Mouse (Mus musculus) hindbrain, embryonic 10.5 days (tissue): ENCODE results near the gene Traip. TPM values are rescaled to one million over a fixed set of nuclear protein-coding genes. Genes with fewer than 3 reads are reported as not detected.
"Not testable (repeated sequence)": the region's sequence is repeated elsewhere in the genome, so short reads cannot be mapped to it uniquely, and the experiment has no call there.

ENCODE experiments used
- DNase-seq: peaks from one replicate; pipeline ENCODE4 v3.0.0-alpha.2; 2017; ENCODE audit warnings: low spot score
- H3K27ac ChIP-seq: fragments of 300-500 bp; sonication (generic); 2 replicates; pipeline ENCODE4 v1.5.1; 2016; ENCODE audit warnings: mild to moderate bottlenecking, moderate library complexity
- H3K27me3 ChIP-seq: fragments of 300-500 bp; sonication (generic); 2 replicates; pipeline ENCODE4 v1.6.1; 2016; ENCODE audit warnings: mild to moderate bottlenecking; ENCODE audit not compliant: poor library complexity, insufficient read depth, severe bottlenecking
- H3K36me3 ChIP-seq: fragments of 300-500 bp; sonication (generic); 2 replicates; pipeline ENCODE4 v1.6.1; 2016; ENCODE audit warnings: mild to moderate bottlenecking, moderate library complexity
- H3K4me1 ChIP-seq: fragments of 300-500 bp; sonication (generic); replicated peaks from 2 replicates; pipeline ENCODE4 v1.6.1; 2016; ENCODE audit warnings: mild to moderate bottlenecking
- H3K4me3 ChIP-seq: fragments of 300-500 bp; sonication (generic); 2 replicates; pipeline ENCODE4 v1.5.1; 2016; ENCODE audit warnings: mild to moderate bottlenecking, moderate library complexity
- H3K9me3 ChIP-seq: fragments of 300-500 bp; sonication (generic); 2 replicates; pipeline ENCODE4 v1.6.1; 2016; ENCODE audit warnings: mild to moderate bottlenecking, moderate library complexity
- WGBS: fragments of 180-500 bp; shearing (Covaris S2); methylation state at CpG from one replicate; pipeline ENCODE4 v1.1.7; 2016; 5-methylcytosine and 5-hydroxymethylcytosine counted together
- polyA plus RNA-seq: library from polyadenylated mRNA; unstranded; fragments of >200 nt; fragmentation: Nextera tagmentation; extraction: Ambion mirVana; gene quantifications from 2 replicates; pipeline ENCODE4 v1.2.1, GENCODE M21; 2016

The Traip gene
- polyA plus RNA-seq, 1 experiment from 2014 or later, result 24.3 TPM

DNA sequence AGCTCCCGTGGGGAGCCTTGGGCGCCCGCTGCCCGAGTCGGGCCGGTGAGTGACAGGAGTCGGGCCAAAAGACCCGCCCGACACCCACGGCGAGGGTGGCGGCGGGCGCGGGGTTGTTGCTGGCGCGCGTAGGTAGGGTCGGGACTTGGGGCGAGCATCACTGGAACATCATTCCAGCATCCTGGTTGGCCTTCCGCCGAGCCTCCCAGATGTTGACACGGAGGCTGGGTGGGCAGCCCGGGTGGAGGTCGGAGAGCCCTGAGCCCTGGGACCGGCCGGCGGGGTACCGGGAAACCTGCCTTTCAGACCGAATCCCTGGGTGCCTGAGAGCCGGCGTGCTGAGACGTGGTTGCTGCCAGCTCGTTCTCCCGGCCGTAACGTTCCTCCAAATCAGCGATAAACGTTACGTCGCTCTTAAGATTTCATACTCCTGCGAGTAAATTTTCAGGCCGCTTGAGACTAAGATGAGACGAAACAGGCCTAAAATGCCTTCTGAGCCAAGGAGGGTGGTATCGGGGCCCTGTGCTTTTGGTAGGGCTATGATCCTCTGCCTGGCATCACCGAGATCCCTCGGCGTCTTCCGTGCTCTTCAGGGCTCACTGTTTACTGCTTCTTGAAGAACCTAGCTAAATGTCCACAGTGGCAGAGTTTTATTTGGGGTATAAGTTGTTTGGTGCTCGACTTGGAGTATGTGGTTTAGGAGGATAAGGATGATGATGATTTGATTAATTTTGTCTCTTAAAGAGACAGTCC lies 53.0 kb downstream of the Traip start:
- Histone ChIP-seq H3K4me3 (peak overlapping the region; percentile 95), H3K4me1 (peaks cover 29% of the 10 kb centered on the region), H3K9me3 (no peaks in the 10 kb centered on the region), H3K36me3 (peaks cover 9% of the 10 kb centered on the region; the same call in 1 of the 2 replicates), H3K27ac (peak overlapping the region; percentile 98), H3K27me3 (no peaks in the 10 kb centered on the region)
- under 1% methylated on average over 50 of the region's 50 CpGs for WGBS
- no peak for DNase-seq

DNA sequence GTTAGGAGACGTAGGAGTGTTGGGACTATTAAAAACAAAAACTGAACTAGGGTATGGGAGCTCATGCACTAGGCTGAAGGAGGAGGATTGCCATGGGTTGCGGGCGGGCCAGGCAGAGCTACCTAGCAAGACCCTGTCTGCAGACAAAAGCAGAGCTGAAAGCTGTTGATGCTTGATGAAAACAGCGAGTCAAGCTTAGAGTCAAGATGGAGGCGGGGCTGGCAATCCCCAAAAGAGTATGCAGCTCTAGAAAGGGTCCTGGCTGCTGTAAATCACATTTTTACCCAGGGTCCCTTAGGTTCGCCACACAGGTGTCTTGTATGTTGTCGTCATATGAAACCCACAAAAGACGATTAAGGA lies 53.6 kb downstream of the Traip start:
- H3K4me1 ChIP-seq, result peaks cover 29% of the 10 kb centered on the region
- WGBS, result 23% methylated on average over 8 of the region's 8 CpGs
- peak overlapping the region; percentile 98 for H3K27ac ChIP-seq
- DNase-seq, result peak; percentile 15
- H3K27me3 ChIP-seq, result no peaks in the 10 kb centered on the region
- H3K9me3 ChIP-seq, result no peaks in the 10 kb centered on the region
- peak overlapping the region; percentile 95 for H3K4me3 ChIP-seq
- H3K36me3 ChIP-seq, result peaks cover 14% of the 10 kb centered on the region; the same call in 1 of the 2 replicates

DNA sequence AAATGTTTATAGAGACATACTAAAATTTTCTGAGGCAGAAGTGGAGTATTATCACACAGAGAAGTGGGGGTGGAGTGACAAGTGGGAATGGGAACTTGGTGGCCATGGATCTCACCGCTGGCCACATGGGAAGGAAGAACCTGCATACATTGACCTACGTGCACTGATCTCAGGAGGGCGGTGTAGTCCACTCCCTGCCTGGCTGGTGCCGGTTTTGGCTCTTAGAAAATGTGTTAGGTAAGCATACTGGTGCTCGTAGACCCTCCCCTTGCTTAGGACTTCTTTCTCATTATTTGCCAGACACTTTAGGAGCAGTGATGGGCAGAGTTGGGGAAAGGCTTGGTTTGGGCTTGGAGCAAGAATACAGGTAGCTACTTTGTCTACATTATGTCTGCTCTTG lies 58.1 kb downstream of the Traip start:
- Histone ChIP-seq H3K27me3 (no peaks in the 10 kb centered on the region), H3K36me3 (peaks cover 35% of the 10 kb centered on the region), H3K27ac (no peak overlapping the region), H3K4me1 (peaks cover 21% of the 10 kb centered on the region), H3K9me3 (no peaks in the 10 kb centered on the region), H3K4me3 (no peak overlapping the region)
- no peak for DNase-seq
- WGBS, result 94% methylated on average over 5 of the region's 5 CpGs

GRCm38 (mm10) chr9:108010385-108010784 lies 60.4 kb downstream of the Traip start:
- Histone ChIP-seq H3K27ac (no peak overlapping the region), H3K27me3 (no peaks in the 10 kb centered on the region), H3K9me3 (no peaks in the 10 kb centered on the region), H3K36me3 (peaks cover 44% of the 10 kb centered on the region), H3K4me3 (no peak overlapping the region), H3K4me1 (no peaks in the 10 kb centered on the region)
- no peak for DNase-seq

- H3K4me3 ChIP-seq, DNase-seq, H3K27ac ChIP-seq, H3K27me3 ChIP-seq, H3K9me3 ChIP-seq, H3K4me1 ChIP-seq: not testable (repeated sequence)
- WGBS, result 96% methylated on average over 2 of the region's 2 CpGs
- H3K36me3 ChIP-seq, result peaks cover 53% of the 10 kb centered on the region
Measured at GRCm38 (mm10) chr9:108013577-108013976, 63.6 kb downstream of the Traip start.

- DNase-seq, result no peak
- Histone ChIP-seq H3K36me3 (peaks cover 42% of the 10 kb centered on the region), H3K27me3 (no peaks in the 10 kb centered on the region), H3K4me3 (no peak overlapping the region), H3K27ac (no peak overlapping the region), H3K4me1 (no peaks in the 10 kb centered on the region), H3K9me3 (no peaks in the 10 kb centered on the region)
- WGBS, result 91% methylated on average over 3 of the region's 3 CpGs
Measured at GRCm38 (mm10) chr9:108017127-108017526, 67.2 kb downstream of the Traip start.

DNA sequence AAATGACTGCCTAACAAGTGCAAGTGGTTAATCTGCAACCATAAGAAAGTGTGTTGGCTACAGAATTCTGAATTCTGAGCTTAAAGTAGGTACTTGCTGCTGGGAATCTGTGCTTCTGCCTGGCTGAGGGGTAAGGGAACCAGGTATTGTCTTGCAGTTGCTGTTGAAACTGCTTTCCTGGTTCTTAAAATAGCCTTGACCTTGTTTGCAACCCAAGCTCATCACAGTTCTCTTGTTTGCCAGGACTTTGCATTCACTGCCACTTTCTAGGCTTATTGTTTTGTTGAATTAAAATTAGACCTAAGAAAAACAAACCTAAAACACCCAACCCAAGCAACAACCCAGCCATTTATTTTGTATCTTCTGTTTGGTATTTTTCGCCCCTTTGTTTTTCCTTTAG lies 70.8 kb downstream of the Traip start:
- no peaks in the 10 kb centered on the region for H3K4me1 ChIP-seq
- no peaks in the 10 kb centered on the region for H3K9me3 ChIP-seq
- peaks cover 35% of the 10 kb centered on the region for H3K36me3 ChIP-seq
- no peaks in the 10 kb centered on the region for H3K27me3 ChIP-seq
- no peak overlapping the region for H3K4me3 ChIP-seq
- DNase-seq, result no peak
- no peak overlapping the region for H3K27ac ChIP-seq
- 95% methylated on average over 1 of the region's 1 CpGs for WGBS

Other genes starting within 250 kb of the Traip start
- 14.5 and 16.4 TPM in 2 replicates for gene Sema3f, start 239.7 kb upstream of the Traip start, polyA plus RNA-seq
- gene Rbm5, start 179.1 kb upstream of the Traip start, polyA plus RNA-seq, result 196 and 204 TPM in 2 replicates
- 87.6 and 98.2 TPM in 2 replicates for gene Rbm6, start 76.9 kb upstream of the Traip start, polyA plus RNA-seq
- gene Mon1a, start 62.0 kb upstream of the Traip start, polyA plus RNA-seq, result 13.4 and 16.6 TPM in 2 replicates
- gene Mst1r, start 43.3 kb upstream of the Traip start, polyA plus RNA-seq, result 0.67 and 0.80 TPM in 2 replicates
- gene Actl11, start 21.7 kb upstream of the Traip start, polyA plus RNA-seq, result not detected in 2 replicates
- 13.0 and 13.1 TPM in 2 replicates for gene Camkv, start 14.5 kb upstream of the Traip start, polyA plus RNA-seq
- gene Uba7, start 25.4 kb downstream of the Traip start, polyA plus RNA-seq, result 8.5 and 9.6 TPM in 2 replicates
- 1.5 and 1.8 TPM in 2 replicates for gene Gm20661, start 32.9 kb downstream of the Traip start, polyA plus RNA-seq
- gene Inka1, start 35.7 kb downstream of the Traip start, polyA plus RNA-seq, result 59.8 and 61.0 TPM in 2 replicates
- gene Cdhr4, start 42.4 kb downstream of the Traip start, polyA plus RNA-seq, result 2.4 and 3.0 TPM in 2 replicates
- 0.46 and 0.54 TPM in 2 replicates for gene Gm20662, start 46.2 kb downstream of the Traip start, polyA plus RNA-seq
- gene Ip6k1, start 52.4 kb downstream of the Traip start, polyA plus RNA-seq, result 60.1 and 65.5 TPM in 2 replicates
- 24.9 and 30.7 TPM in 2 replicates for gene Gmppb, start 99.1 kb downstream of the Traip start, polyA plus RNA-seq
- 2.4 and 3.4 TPM in 2 replicates for gene Amigo3, start 103.0 kb downstream of the Traip start, polyA plus RNA-seq
- gene Mst1, start 130.3 kb downstream of the Traip start, polyA plus RNA-seq, result 0.34 and 0.39 TPM in 2 replicates
- 36.6 and 39.1 TPM in 2 replicates for gene Rnf123, start 133.2 kb downstream of the Traip start, polyA plus RNA-seq
- gene Apeh, start 144.5 kb downstream of the Traip start, polyA plus RNA-seq, result 77.0 and 83.8 TPM in 2 replicates
- gene Bsn, start 240.2 kb downstream of the Traip start, polyA plus RNA-seq, result 1.4 and 2.4 TPM in 2 replicates